Comparison of ENCODE assay signal across 25 mouse cellular contexts in the genomic region with DNA sequence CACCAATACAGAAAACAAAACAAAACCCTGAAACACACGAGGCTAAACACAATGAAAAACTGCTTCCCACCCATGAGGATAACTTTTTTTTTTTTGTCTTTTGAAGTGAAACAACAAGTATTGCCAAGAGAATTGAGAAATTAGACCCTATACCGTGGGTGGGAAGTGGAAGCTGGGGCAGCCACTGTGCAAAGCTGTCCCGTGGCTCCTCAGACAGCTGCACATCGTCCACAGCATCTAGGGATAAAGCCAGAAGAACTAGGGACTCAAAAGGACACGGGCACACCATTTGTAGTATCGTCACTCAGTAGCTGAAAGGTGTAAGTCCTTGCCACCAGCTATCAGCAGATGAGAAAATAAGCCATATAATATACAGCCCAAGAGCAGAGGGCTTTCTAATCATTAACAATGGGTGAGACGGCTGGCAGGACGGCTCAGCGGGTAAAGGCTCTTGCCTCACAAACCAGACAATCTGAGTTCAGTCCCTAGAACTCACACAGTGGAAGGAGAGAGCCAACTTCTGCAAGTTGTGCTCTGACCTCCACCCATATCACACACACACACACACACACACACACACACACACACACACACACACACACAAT. TPM values are rescaled to one million over a fixed set of nuclear protein-coding genes. Genes with fewer than 3 reads are reported as not detected.
DNase-seq lines count a peak whose midpoint lies in the region; ATAC-seq and TF ChIP-seq lines count a peak whose summit lies in the region.
"Had no signal": no experiment of that assay in that cellular context is flagged by ENCODE, and none has a peak within 500 bp of the region (broad histone marks: within the 10 kb centered on the region; RNA-seq: fewer than 3 reads in every experiment).

No protein-coding gene starts in this region.

- TF ChIP-seq EP300 in lung, postnatal 0 days (IDR thresholded peaks at IDR 0.05), result no peak

- DNase-seq in kidney, postnatal 0 days (ENCODE audit: low spot score), result no peak
- no peak for DNase-seq in kidney, postnatal 14 days
- peak; percentile 66 for DNase-seq in lung, postnatal 0 days (ENCODE audit: low spot score)
- no peak for DNase-seq in lung, postnatal 14 days
- no peak for DNase-seq in frontal cortex, postnatal 25 days (ENCODE audit: low spot score in 2 of 2)
- DNase-seq: adrenal gland, postnatal 25 days; cerebellum, adult 11-12 months; cerebellum, adult 9-11 months; forebrain, postnatal 0 days; gastrocnemius, postnatal 10 days; kidney, adult 8-10 months; kidney, postnatal 4 days; left cerebral cortex, postnatal 4 days; midbrain, embryonic 14.5 days; thymus, adult 18-20 months; thymus, postnatal 25 days had no signal

- no peak overlapping the region for H3K4me2 ChIP-seq in kidney, postnatal 0 days (ENCODE audit: low read length)
- no peak overlapping the region for H3K4me2 ChIP-seq in lung, postnatal 0 days (replicated peaks; ENCODE audit: low read depth, low read length)
- no peak overlapping the region for H3K4me2 ChIP-seq in intestine, embryonic 15.5 days (replicated peaks)
- H3K4me2 ChIP-seq: embryonic facial prominence, embryonic 13.5 days; heart, embryonic 15.5 days; hindbrain, embryonic 13.5 days; liver, embryonic 15.5 days had no signal

- no peaks in the 10 kb centered on the region for H3K27me3 ChIP-seq in kidney, postnatal 0 days (ENCODE audit: insufficient read depth, low read length)
- H3K27me3 ChIP-seq in lung, postnatal 0 days (replicated peaks; ENCODE audit: insufficient read depth, low read length), result no peaks in the 10 kb centered on the region
- H3K27me3 ChIP-seq in intestine, embryonic 15.5 days (replicated peaks), result no peaks in the 10 kb centered on the region
- H3K27me3 ChIP-seq in small intestine, adult 2 months (ENCODE audit: control insufficient read depth, insufficient read depth, low read length), result no peaks in the 10 kb centered on the region
- H3K27me3 ChIP-seq: embryonic facial prominence, embryonic 13.5 days; heart, embryonic 15.5 days; hindbrain, embryonic 13.5 days; liver, embryonic 15.5 days had no signal

- H3K36me3 ChIP-seq in kidney, postnatal 0 days (ENCODE audit: insufficient read depth, low read length), result no peaks in the 10 kb centered on the region
- no peaks in the 10 kb centered on the region for H3K36me3 ChIP-seq in lung, postnatal 0 days (ENCODE audit: insufficient read depth, low read length)
- no peaks in the 10 kb centered on the region for H3K36me3 ChIP-seq in intestine, embryonic 15.5 days
- no peaks in the 10 kb centered on the region for H3K36me3 ChIP-seq in small intestine, adult 2 months (ENCODE audit: control insufficient read depth, insufficient read depth, low read length)
- H3K36me3 ChIP-seq: embryonic facial prominence, embryonic 13.5 days; forebrain, embryonic 10.5 days; heart, embryonic 10.5 days; heart, embryonic 15.5 days; hindbrain, embryonic 13.5 days; liver, embryonic 15.5 days had no signal

- 43% methylated on average over 9 of the region's 9 CpGs for WGBS in kidney, postnatal 0 days
- 47% methylated on average over 9 of the region's 9 CpGs for WGBS in lung, postnatal 0 days
- 41% methylated on average over 9 of the region's 9 CpGs for WGBS in intestine, embryonic 15.5 days
- WGBS in small intestine, adult 2 months, result 24% methylated on average over 9 of the region's 9 CpGs

- 0 out of 2 replicates have a peak overlapping the region, but pooled peaks have one; percentile 25 for H3K27ac ChIP-seq in kidney, postnatal 0 days
- H3K27ac ChIP-seq in lung, postnatal 0 days (ENCODE audit: low read length), result no peak overlapping the region
- H3K27ac ChIP-seq in intestine, embryonic 15.5 days, result peak overlapping the region; percentile 29
- peak overlapping the region; percentile 85 for H3K27ac ChIP-seq in small intestine, adult 2 months (ENCODE audit: insufficient read depth, low read depth, low read length)
- H3K27ac ChIP-seq: embryonic facial prominence, embryonic 13.5 days; forebrain, embryonic 10.5 days; hindbrain, embryonic 13.5 days; macrophage had no signal

- TF ChIP-seq POLR2A in small intestine, adult 2 months (IDR thresholded peaks at IDR 0.05; ENCODE audit: low read depth, low read length), result no peak

- no peak for ATAC-seq in kidney, postnatal 0 days (replicated peaks; ENCODE audit: low FRiP score, low read depth)
- ATAC-seq in lung, postnatal 0 days, result peak; percentile 66
- ATAC-seq in intestine, embryonic 15.5 days, result peak; percentile 79
- ATAC-seq: forebrain, postnatal 0 days had no signal

- no peaks in the 10 kb centered on the region for H3K9me3 ChIP-seq in kidney, postnatal 0 days (replicated peaks; ENCODE audit: low read length)
- no peaks in the 10 kb centered on the region for H3K9me3 ChIP-seq in lung, postnatal 0 days (ENCODE audit: low read length)
- no peaks in the 10 kb centered on the region for H3K9me3 ChIP-seq in intestine, embryonic 15.5 days
- H3K9me3 ChIP-seq: embryonic facial prominence, embryonic 13.5 days; forebrain, embryonic 10.5 days; heart, embryonic 10.5 days; heart, embryonic 15.5 days; hindbrain, embryonic 13.5 days; liver, embryonic 15.5 days had no signal

- 0 out of 2 replicates have a peak, but pooled peaks cover 5% of the 10 kb centered on the region for H3K4me1 ChIP-seq in kidney, postnatal 0 days (replicated peaks; ENCODE audit: insufficient read depth, low read length)
- peaks cover 4% of the 10 kb centered on the region; the same call in 1 of the 2 replicates for H3K4me1 ChIP-seq in lung, postnatal 0 days (ENCODE audit: insufficient read depth, low read depth, low read length)
- 0 out of 2 replicates have a peak, but pooled peaks cover 20% of the 10 kb centered on the region for H3K4me1 ChIP-seq in intestine, embryonic 15.5 days (replicated peaks)
- H3K4me1 ChIP-seq in small intestine, adult 2 months (ENCODE audit: control insufficient read depth, insufficient read depth, insufficient read length, low read length), result peaks cover 20% of the 10 kb centered on the region; the same call in 1 of the 2 replicates
- H3K4me1 ChIP-seq: embryonic facial prominence, embryonic 13.5 days; forebrain, embryonic 10.5 days; hindbrain, embryonic 13.5 days had no signal

- no peak for TF ChIP-seq CTCF in kidney, postnatal 0 days (IDR thresholded peaks at IDR 0.05; ENCODE audit: low read depth)
- TF ChIP-seq CTCF in lung, postnatal 0 days (IDR thresholded peaks at IDR 0.05), result no peak
- TF ChIP-seq CTCF in small intestine, adult 2 months (IDR thresholded peaks at IDR 0.05; ENCODE audit: extremely low read depth, insufficient read length, insufficient replicate concordance, low read depth, low read length), result no peak

- no peak overlapping the region for H3K9ac ChIP-seq in kidney, postnatal 0 days (ENCODE audit: low read depth, low read length)
- H3K9ac ChIP-seq in lung, postnatal 0 days (replicated peaks; ENCODE audit: low read depth), result no peak overlapping the region
- no peak overlapping the region for H3K9ac ChIP-seq in intestine, embryonic 15.5 days
- H3K9ac ChIP-seq: embryonic facial prominence, embryonic 13.5 days; forebrain, postnatal 0 days; heart, embryonic 15.5 days; hindbrain, embryonic 13.5 days; liver, embryonic 15.5 days had no signal

- no peak overlapping the region for H3K4me3 ChIP-seq in kidney, postnatal 0 days (replicated peaks; ENCODE audit: low read depth, low read length)
- no peak overlapping the region for H3K4me3 ChIP-seq in lung, postnatal 0 days (ENCODE audit: low read depth, low read length)
- no peak overlapping the region for H3K4me3 ChIP-seq in intestine, embryonic 15.5 days (replicated peaks)
- no peak overlapping the region for H3K4me3 ChIP-seq in small intestine, adult 2 months (ENCODE audit: low read depth, low read length)
- H3K4me3 ChIP-seq: embryonic facial prominence, embryonic 13.5 days; forebrain, embryonic 10.5 days; heart, embryonic 10.5 days; heart, embryonic 15.5 days; hindbrain, embryonic 13.5 days; liver, embryonic 15.5 days had no signal

RNA-seq across cellular contexts. Expression of gene Fchsd2, which starts 9.0 kb away (rescaled TPM):
- 15.9 and 16.5 TPM in 2 replicates for polyA plus RNA-seq in kidney, postnatal 0 days (2015; fragmentation: Nextera tagmentation; extraction: Ambion mirVana)
- polyA plus RNA-seq in lung, postnatal 0 days (2015; fragmentation: Nextera tagmentation; extraction: Ambion mirVana), result 16.0 and 17.7 TPM in 2 replicates
- 20.3 and 21.0 TPM in 2 replicates for polyA plus RNA-seq in intestine, embryonic 15.5 days (2015; fragmentation: Nextera tagmentation; extraction: Ambion mirVana)
- polyA plus RNA-seq in small intestine, adult 2 months (2012; rRNA removed), result 3.3 and 6.9 TPM in 2 replicates
